Mouse (Mus musculus) lung, embryonic 16.5 days (tissue): ENCODE results near the gene Myo15. TPM values are rescaled to one million over a fixed set of nuclear protein-coding genes. Genes with fewer than 3 reads are reported as not detected.
A peak's percentile ranks its signal among the peaks of the same experiment; 100 is the strongest.
"Not testable (repeated sequence)": the region's sequence is repeated elsewhere in the genome, so short reads cannot be mapped to it uniquely, and the experiment has no call there.

Experiments used
- ATAC-seq: fragments of 200-750 bp; cut with Nextera tagmentation; 2 replicates; pipeline ENCODE4 v1.8.0; 2017; ENCODE audit warnings: low read depth, mild to moderate bottlenecking, moderate library complexity
- H3K27ac ChIP-seq: fragments of 300-500 bp; sonication (generic); 2 replicates; pipeline ENCODE4 v1.5.1; 2014; ENCODE audit warnings: mild to moderate bottlenecking, control low read depth, low read length
- H3K27me3 ChIP-seq: fragments of 300-500 bp; sonication (generic); 2 replicates; pipeline ENCODE4 v1.6.1; 2014; ENCODE audit warnings: low read depth, low read length, mixed read lengths; ENCODE audit not compliant: control insufficient read depth, insufficient read depth
- H3K36me3 ChIP-seq: fragments of 300-500 bp; sonication (generic); 2 replicates; pipeline ENCODE4 v1.6.1; 2014; ENCODE audit warnings: low read length; ENCODE audit not compliant: control insufficient read depth, insufficient read depth
- H3K4me1 ChIP-seq: fragments of 300-500 bp; sonication (generic); replicated peaks from 2 replicates; pipeline ENCODE4 v1.6.1; 2014; ENCODE audit warnings: low read length, mixed read lengths; ENCODE audit not compliant: control insufficient read depth, insufficient read depth
- H3K4me2 ChIP-seq: fragments of 300-500 bp; sonication (generic); 2 replicates; pipeline ENCODE4 v1.6.1; 2014; ENCODE audit warnings: low read depth, low read length, control low read depth
- H3K4me3 ChIP-seq: fragments of 300-500 bp; sonication (generic); 2 replicates; pipeline ENCODE4 v1.5.1; 2014; ENCODE audit warnings: mild to moderate bottlenecking, low read length, control low read depth
- H3K9ac ChIP-seq: fragments of 300-500 bp; sonication (generic); 2 replicates; pipeline ENCODE4 v1.6.1; 2014; ENCODE audit warnings: low read length, control low read depth
- H3K9me3 ChIP-seq: fragments of 300-500 bp; sonication (generic); 2 replicates; pipeline ENCODE4 v1.6.1; 2016; ENCODE audit warnings: low read length; ENCODE audit not compliant: control insufficient read depth
- WGBS: fragments of 180-500 bp; shearing (Covaris S2); extraction: QIAGEN DNeasy Blood & Tissue Kit; methylation state at CpG from one replicate; pipeline ENCODE4 v1.1.7; 2014; 5-methylcytosine and 5-hydroxymethylcytosine counted together
- polyA plus RNA-seq: library from polyadenylated mRNA; unstranded; fragments of >200 nt; fragmentation: Nextera tagmentation; extraction: Ambion mirVana; gene quantifications from 2 replicates; pipeline ENCODE4 v1.2.1, GENCODE M21; 2015

Myo15 gene
- polyA plus RNA-seq, 1 experiment from 2014 or later = 0.05 TPM

- Histone ChIP-seq H3K4me1 (peaks cover 23% of the 10 kb centered on the region), H3K27me3 (no peaks in the 10 kb centered on the region), H3K36me3 (peaks cover 5% of the 10 kb centered on the region), H3K9ac (peak overlapping the region; percentile 88), H3K4me2 (peak overlapping the region; percentile 94), H3K9me3 (no peaks in the 10 kb centered on the region), H3K27ac (peak overlapping the region; percentile 100), H3K4me3 (peak overlapping the region; percentile 95)
- WGBS = under 1% methylated on average over 93 of the region's 93 CpGs
- ATAC-seq = peak; percentile 2; the same call in 1 of the 2 replicates
These were observed 69.5 kb downstream of the Myo15 start for GRCm38 (mm10) chr11:60538371-60539281.

GRCm38 (mm10) chr11:60539540-60539939, 70.4 kb downstream of the Myo15 start:
- WGBS = 3% methylated on average over 2 of the region's 2 CpGs
- peaks cover 5% of the 10 kb centered on the region for H3K36me3 ChIP-seq
- ATAC-seq = no peak
- peaks cover 23% of the 10 kb centered on the region for H3K4me1 ChIP-seq
- H3K27ac ChIP-seq = no peak overlapping the region
- H3K4me3 ChIP-seq = peak overlapping the region; percentile 95
- no peaks in the 10 kb centered on the region for H3K9me3 ChIP-seq
- H3K4me2 ChIP-seq = peak overlapping the region; percentile 94
- H3K9ac ChIP-seq = peak overlapping the region; percentile 88
- H3K27me3 ChIP-seq = no peaks in the 10 kb centered on the region

- peaks cover 5% of the 10 kb centered on the region for H3K36me3 ChIP-seq
- WGBS = 4% methylated on average over 4 of the region's 4 CpGs
- H3K9me3 ChIP-seq = no peaks in the 10 kb centered on the region
- no peak overlapping the region; the same call in 1 of the 2 replicates for H3K27ac ChIP-seq
- H3K4me1 ChIP-seq = peaks cover 26% of the 10 kb centered on the region
- no peak for ATAC-seq
- H3K9ac ChIP-seq = peak overlapping the region; percentile 57
- H3K4me2 ChIP-seq = peak overlapping the region; percentile 94
- no peaks in the 10 kb centered on the region for H3K27me3 ChIP-seq
- peak overlapping the region; percentile 49 for H3K4me3 ChIP-seq
These were observed 71.0 kb downstream of the Myo15 start for GRCm38 (mm10) chr11:60540002-60540610.

GRCm38 (mm10) chr11:60540761-60541160, 71.6 kb downstream of the Myo15 start:
- WGBS = 50% methylated on average over 2 of the region's 2 CpGs
- Histone ChIP-seq H3K36me3 (peaks cover 7% of the 10 kb centered on the region), H3K4me2 (peak overlapping the region; percentile 94), H3K9me3 (no peaks in the 10 kb centered on the region), H3K27me3 (no peaks in the 10 kb centered on the region), H3K27ac (no peak overlapping the region), H3K9ac (peak overlapping the region; percentile 57), H3K4me1 (peaks cover 29% of the 10 kb centered on the region), H3K4me3 (peak overlapping the region; percentile 49)
- no peak for ATAC-seq

GRCm38 (mm10) chr11:60541831-60542230, 72.7 kb downstream of the Myo15 start:
- H3K4me3 ChIP-seq = no peak overlapping the region

GRCm38 (mm10) chr11:60543211-60543610, 74.1 kb downstream of the Myo15 start:
- peaks cover 27% of the 10 kb centered on the region for H3K4me1 ChIP-seq
- H3K27ac ChIP-seq, H3K4me2 ChIP-seq, H3K4me3 ChIP-seq, ATAC-seq, H3K9me3 ChIP-seq, H3K27me3 ChIP-seq, H3K9ac ChIP-seq: not testable (repeated sequence)
- WGBS = 90% methylated on average over 5 of the region's 5 CpGs
- peaks cover 10% of the 10 kb centered on the region for H3K36me3 ChIP-seq

More at GRCm38 (mm10) chr11:60541831-60542230, 72.7 kb downstream of the Myo15 start:
- Histone ChIP-seq H3K36me3 (peaks cover 7% of the 10 kb centered on the region), H3K9ac (no peak overlapping the region), H3K9me3 (no peaks in the 10 kb centered on the region), H3K4me1 (peaks cover 27% of the 10 kb centered on the region), H3K4me2 (no peak overlapping the region), H3K27ac (no peak overlapping the region), H3K27me3 (no peaks in the 10 kb centered on the region)
- no peak for ATAC-seq
- 83% methylated on average over 6 of the region's 6 CpGs for WGBS

GRCm38 (mm10) chr11:60545433-60545832, 76.3 kb downstream of the Myo15 start:
- Histone ChIP-seq H3K9ac (no peak overlapping the region), H3K27me3 (no peaks in the 10 kb centered on the region), H3K4me2 (no peak overlapping the region), H3K9me3 (no peaks in the 10 kb centered on the region), H3K4me3 (no peak overlapping the region), H3K27ac (no peak overlapping the region), H3K4me1 (peaks cover 18% of the 10 kb centered on the region), H3K36me3 (peaks cover 23% of the 10 kb centered on the region)
- 38% methylated on average over 4 of the region's 4 CpGs for WGBS
- no peak for ATAC-seq

- no peaks in the 10 kb centered on the region for H3K27me3 ChIP-seq
- no peak overlapping the region for H3K4me3 ChIP-seq
- no peak overlapping the region for H3K9ac ChIP-seq
- peaks cover 31% of the 10 kb centered on the region for H3K36me3 ChIP-seq
- H3K4me2 ChIP-seq = no peak overlapping the region
- H3K27ac ChIP-seq = no peak overlapping the region
- no peaks in the 10 kb centered on the region for H3K9me3 ChIP-seq
- no peak for ATAC-seq
- peaks cover 6% of the 10 kb centered on the region for H3K4me1 ChIP-seq
- WGBS = 88% methylated on average over 3 of the region's 3 CpGs
These were observed 79.0 kb downstream of the Myo15 start for GRCm38 (mm10) chr11:60548112-60548511.

- Histone ChIP-seq H3K4me1 (no peaks in the 10 kb centered on the region), H3K9me3 (no peaks in the 10 kb centered on the region), H3K4me3 (no peak overlapping the region), H3K27ac (no peak overlapping the region), H3K27me3 (no peaks in the 10 kb centered on the region), H3K4me2 (no peak overlapping the region), H3K36me3 (peaks cover 63% of the 10 kb centered on the region), H3K9ac (no peak overlapping the region)
- ATAC-seq = no peak
These were observed 84.0 kb downstream of the Myo15 start for GRCm38 (mm10) chr11:60553091-60553490.
